Mouse (Mus musculus) liver, embryonic 12.5 days (tissue): ENCODE measurements around the gene Crocc2. TPM values are rescaled to one million over a fixed set of nuclear protein-coding genes. Genes with fewer than 3 reads are reported as not detected.

Source experiments
- ATAC-seq: fragments of 200-750 bp; cut with Nextera tagmentation; 2 replicates; pipeline ENCODE4 v1.8.0; 2017; ENCODE audit warnings: moderate number of reproducible peaks, mild to moderate bottlenecking, moderate library complexity
- H3K27ac ChIP-seq: fragments of 300-500 bp; sonication (generic); 2 replicates; pipeline ENCODE4 v1.5.1; 2016; ENCODE audit warnings: mild to moderate bottlenecking
- H3K27me3 ChIP-seq: fragments of 300-500 bp; sonication (generic); replicated peaks from 2 replicates; pipeline ENCODE4 v1.6.1; 2016; ENCODE audit warnings: mild to moderate bottlenecking, moderate library complexity
- H3K36me3 ChIP-seq: fragments of 300-500 bp; sonication (generic); 2 replicates; pipeline ENCODE4 v1.6.1; 2016; ENCODE audit warnings: mild to moderate bottlenecking, moderate library complexity
- H3K4me1 ChIP-seq: fragments of 300-500 bp; sonication (generic); 2 replicates; pipeline ENCODE4 v1.6.1; 2016
- H3K4me2 ChIP-seq: fragments of 300-500 bp; sonication (generic); 2 replicates; pipeline ENCODE4 v1.6.1; 2016; ENCODE audit warnings: mild to moderate bottlenecking, moderate library complexity
- H3K4me3 ChIP-seq: fragments of 300-500 bp; sonication (generic); 2 replicates; pipeline ENCODE4 v1.5.1; 2016; ENCODE audit warnings: mild to moderate bottlenecking, moderate library complexity
- H3K9ac ChIP-seq: fragments of 300-500 bp; sonication (generic); 2 replicates; pipeline ENCODE4 v1.6.1; 2016; ENCODE audit warnings: mild to moderate bottlenecking, moderate library complexity
- H3K9me3 ChIP-seq: fragments of 300-500 bp; sonication (generic); replicated peaks from 2 replicates; pipeline ENCODE4 v1.6.1; 2016; ENCODE audit warnings: mild to moderate bottlenecking, moderate library complexity
- WGBS: fragments of 180-500 bp; shearing (Covaris S2); methylation state at CpG from one replicate; pipeline ENCODE4 v1.1.7; 2016; ENCODE audit not compliant: insufficient replicate concordance; 5-methylcytosine and 5-hydroxymethylcytosine counted together
- microRNA-seq: library from miRNA; unstranded; fragments of <30 nt; microRNA quantifications from one replicate; pipeline ENCODE4, GENCODE M21; 2017
- polyA plus RNA-seq: library from polyadenylated mRNA; unstranded; fragments of >200 nt; fragmentation: Nextera tagmentation; extraction: Ambion mirVana; gene quantifications from 2 replicates; pipeline ENCODE4 v1.2.1, GENCODE M21; 2016

Crocc2 gene
- polyA plus RNA-seq, 1 experiment from 2014 or later, result 0.02 TPM

GRCm38 (mm10) chr1:93255761-93256160, 87.2 kb downstream of the Crocc2 start:
- WGBS, result 71% methylated on average over 7 of the region's 7 CpGs
- Histone ChIP-seq H3K36me3 (no peaks in the 10 kb centered on the region), H3K27ac (no peak overlapping the region), H3K9ac (no peak overlapping the region), H3K4me1 (no peaks in the 10 kb centered on the region), H3K4me3 (no peak overlapping the region), H3K27me3 (0 out of 2 replicates have a peak, but pooled peaks cover 3% of the 10 kb centered on the region), H3K9me3 (no peaks in the 10 kb centered on the region), H3K4me2 (no peak overlapping the region)
- no peak for ATAC-seq

GRCm38 (mm10) chr1:93257560-93257959, 89.0 kb downstream of the Crocc2 start:
- no peaks in the 10 kb centered on the region for H3K4me1 ChIP-seq
- no peak for ATAC-seq
- H3K9ac ChIP-seq, result no peak overlapping the region
- H3K4me2 ChIP-seq, result no peak overlapping the region
- H3K36me3 ChIP-seq, result no peaks in the 10 kb centered on the region
- H3K9me3 ChIP-seq, result no peaks in the 10 kb centered on the region
- 84% methylated on average over 1 of the region's 1 CpGs for WGBS
- H3K27ac ChIP-seq, result no peak overlapping the region
- H3K4me3 ChIP-seq, result no peak overlapping the region
- 0 out of 2 replicates have a peak, but pooled peaks cover 3% of the 10 kb centered on the region for H3K27me3 ChIP-seq

- no peak overlapping the region for H3K27ac ChIP-seq
- WGBS, result 40% methylated on average over 3 of the region's 3 CpGs
Measured at GRCm38 (mm10) chr1:93267207-93267606, 98.7 kb downstream of the Crocc2 start.

GRCm38 (mm10) chr1:93268246-93268645, 99.7 kb downstream of the Crocc2 start:
- H3K27ac ChIP-seq, result no peak overlapping the region
- no peaks in the 10 kb centered on the region for H3K9me3 ChIP-seq
- 65% methylated on average over 2 of the region's 2 CpGs for WGBS
- H3K27me3 ChIP-seq, result no peaks in the 10 kb centered on the region
- no peak overlapping the region for H3K4me3 ChIP-seq
- no peaks in the 10 kb centered on the region for H3K4me1 ChIP-seq
- no peak overlapping the region for H3K4me2 ChIP-seq
- H3K9ac ChIP-seq, result no peak overlapping the region
- no peak for ATAC-seq
- no peaks in the 10 kb centered on the region for H3K36me3 ChIP-seq

More at GRCm38 (mm10) chr1:93267207-93267606, 98.7 kb downstream of the Crocc2 start:
- H3K9me3 ChIP-seq, result no peaks in the 10 kb centered on the region
- ATAC-seq, result no peak
- H3K4me3 ChIP-seq, result no peak overlapping the region
- H3K9ac ChIP-seq, result no peak overlapping the region
- H3K27me3 ChIP-seq, result no peaks in the 10 kb centered on the region
- no peaks in the 10 kb centered on the region for H3K36me3 ChIP-seq
- H3K4me1 ChIP-seq, result no peaks in the 10 kb centered on the region
- no peak overlapping the region for H3K4me2 ChIP-seq

GRCm38 (mm10) chr1:93270516-93271240, 102.2 kb downstream of the Crocc2 start:
- Histone ChIP-seq H3K4me3 (no peak overlapping the region), H3K9ac (no peak overlapping the region), H3K27me3 (no peaks in the 10 kb centered on the region), H3K4me2 (no peak overlapping the region), H3K27ac (no peak overlapping the region), H3K4me1 (no peaks in the 10 kb centered on the region), H3K9me3 (no peaks in the 10 kb centered on the region), H3K36me3 (no peaks in the 10 kb centered on the region)
- ATAC-seq, result no peak
- whole genome bisulfite sequencing, result 42% methylated on average over 3 of the region's 3 CpGs

- Histone ChIP-seq H3K4me1 (no peaks in the 10 kb centered on the region), H3K36me3 (no peaks in the 10 kb centered on the region), H3K4me2 (no peak overlapping the region), H3K27me3 (no peaks in the 10 kb centered on the region), H3K9me3 (no peaks in the 10 kb centered on the region), H3K4me3 (no peak overlapping the region), H3K9ac (no peak overlapping the region), H3K27ac (no peak overlapping the region)
- 45% methylated on average over 6 of the region's 6 CpGs for WGBS
- ATAC-seq, result no peak
Measured at GRCm38 (mm10) chr1:93271751-93272150, 103.2 kb downstream of the Crocc2 start.

- WGBS, result 5% methylated on average over 16 of the region's 16 CpGs
- Histone ChIP-seq H3K9ac (no peak overlapping the region), H3K27ac (no peak overlapping the region), H3K4me2 (no peak overlapping the region), H3K4me1 (no peaks in the 10 kb centered on the region), H3K27me3 (no peaks in the 10 kb centered on the region), H3K9me3 (no peaks in the 10 kb centered on the region), H3K4me3 (no peak overlapping the region), H3K36me3 (no peaks in the 10 kb centered on the region)
- no peak for ATAC-seq
Measured at GRCm38 (mm10) chr1:93272409-93272821, 103.9 kb downstream of the Crocc2 start.

GRCm38 (mm10) chr1:93275561-93275960, 107.0 kb downstream of the Crocc2 start:
- no peaks in the 10 kb centered on the region for H3K4me1 ChIP-seq
- no peak overlapping the region for H3K9ac ChIP-seq
- H3K4me3 ChIP-seq, result no peak overlapping the region
- no peaks in the 10 kb centered on the region for H3K36me3 ChIP-seq
- no peak overlapping the region for H3K4me2 ChIP-seq
- ATAC-seq, result no peak
- H3K27ac ChIP-seq, result no peak overlapping the region
- 58% methylated on average over 6 of the region's 6 CpGs for WGBS
- no peaks in the 10 kb centered on the region for H3K9me3 ChIP-seq
- H3K27me3 ChIP-seq, result no peaks in the 10 kb centered on the region

- no peaks in the 10 kb centered on the region for H3K9me3 ChIP-seq
- WGBS, result 55% methylated on average over 7 of the region's 7 CpGs
Measured at GRCm38 (mm10) chr1:93277041-93277440, 108.5 kb downstream of the Crocc2 start.

More at GRCm38 (mm10) chr1:93277041-93277440, 108.5 kb downstream of the Crocc2 start:
- Histone ChIP-seq H3K4me1 (no peaks in the 10 kb centered on the region), H3K4me2 (no peak overlapping the region), H3K36me3 (no peaks in the 10 kb centered on the region), H3K27ac (no peak overlapping the region), H3K9ac (no peak overlapping the region), H3K27me3 (no peaks in the 10 kb centered on the region), H3K4me3 (no peak overlapping the region)
- ATAC-seq, result no peak

Small RNA genes lying within 50 kb of the gene (microRNA-seq; reads per million reads assigned to microRNA genes)
- not detected for gene Mir6901

Other genes with a start within 250 kb of the Crocc2 start
- 12.5 and 12.6 TPM in 2 replicates for gene Capn10, start 234.3 kb upstream of the Crocc2 start, polyA plus RNA-seq
- gene Gpr35, start 217.9 kb upstream of the Crocc2 start, polyA plus RNA-seq, result 0.36 and 0.51 TPM in 2 replicates
- not detected in 2 replicates for gene Aqp12, start 162.4 kb upstream of the Crocc2 start, polyA plus RNA-seq
- gene Kif1a, start 66.8 kb upstream of the Crocc2 start, polyA plus RNA-seq, result 0.38 and 0.98 TPM in 2 replicates
- 1.7 and 2.2 TPM in 2 replicates for gene Agxt, start 33.5 kb upstream of the Crocc2 start, polyA plus RNA-seq
- not detected in 2 replicates for gene 2310007B03Rik, start 7.8 kb upstream of the Crocc2 start, polyA plus RNA-seq
- 0.52 and 1.4 TPM in 2 replicates for gene Sned1, start 67.1 kb downstream of the Crocc2 start, polyA plus RNA-seq
- gene Mterf4, start 137.2 kb downstream of the Crocc2 start, polyA plus RNA-seq, result 17.4 and 17.5 TPM in 2 replicates
- 58.6 and 59.6 TPM in 2 replicates for gene Ppp1r7, start 174.1 kb downstream of the Crocc2 start, polyA plus RNA-seq
- 9.7 and 10.0 TPM in 2 replicates for gene Pask, start 174.8 kb downstream of the Crocc2 start, polyA plus RNA-seq
- 0.11 and 0.39 TPM in 2 replicates for gene Ano7, start 205.2 kb downstream of the Crocc2 start, polyA plus RNA-seq